Mouse (Mus musculus) regulatory T cell (primary cell): ENCODE results near the gene Arfgef3.
"Not testable (repeated sequence)": the region's sequence is repeated elsewhere in the genome, so short reads cannot be mapped to it uniquely, and the experiment has no call there.

Experiments
- in situ Hi-C: fragments of 300-600 bp; cut with MboI, MseI; formaldehyde crosslinking; loops from one replicate; pipeline ENCODE4 v1.15.1; 2025; ENCODE audit warnings: high pct_unique_total_duplicates

Gene Arfgef3

DNA sequence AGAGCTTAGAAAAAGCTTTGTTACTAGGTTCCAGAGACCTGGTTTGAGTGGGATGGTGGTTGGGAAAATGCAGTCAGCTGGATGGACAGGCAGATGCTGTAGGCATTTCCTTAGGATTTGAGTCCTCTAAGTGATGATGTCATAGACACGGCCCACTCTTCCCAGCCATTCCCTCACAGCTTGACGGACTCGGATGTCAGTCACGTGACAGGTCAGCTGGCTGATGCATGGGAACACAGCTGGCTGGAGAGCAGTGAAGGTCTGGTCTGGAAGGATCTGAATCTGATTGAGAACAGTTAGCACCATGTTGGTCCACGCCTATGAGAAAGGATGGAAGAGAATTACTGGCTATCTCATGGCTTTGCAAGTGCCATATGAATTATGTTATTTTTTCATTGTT lies 154.3 kb downstream of the Arfgef3 start:
- in situ Hi-C loops, result no loop called here

DNA sequence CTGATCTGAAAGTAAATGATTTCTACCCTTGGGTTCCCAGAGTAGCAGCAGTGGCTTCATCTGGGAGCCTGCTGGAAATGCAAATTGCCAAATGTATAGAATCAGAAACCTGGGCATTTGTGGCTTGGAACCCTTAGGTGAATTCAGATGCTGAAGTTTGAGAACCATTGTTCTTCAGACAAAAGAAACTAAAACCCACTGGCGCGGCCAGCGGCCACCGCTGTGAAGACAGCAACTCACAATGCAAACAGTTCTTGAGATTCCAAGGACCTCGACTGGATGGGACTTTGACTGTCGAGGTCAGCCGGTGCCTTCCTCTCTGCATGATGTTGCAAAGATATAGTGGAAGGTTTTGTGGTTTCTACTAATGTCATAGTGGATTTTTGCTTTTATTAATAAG lies 159.6 kb downstream of the Arfgef3 start:
- in situ Hi-C loops, result no loop called here

DNA sequence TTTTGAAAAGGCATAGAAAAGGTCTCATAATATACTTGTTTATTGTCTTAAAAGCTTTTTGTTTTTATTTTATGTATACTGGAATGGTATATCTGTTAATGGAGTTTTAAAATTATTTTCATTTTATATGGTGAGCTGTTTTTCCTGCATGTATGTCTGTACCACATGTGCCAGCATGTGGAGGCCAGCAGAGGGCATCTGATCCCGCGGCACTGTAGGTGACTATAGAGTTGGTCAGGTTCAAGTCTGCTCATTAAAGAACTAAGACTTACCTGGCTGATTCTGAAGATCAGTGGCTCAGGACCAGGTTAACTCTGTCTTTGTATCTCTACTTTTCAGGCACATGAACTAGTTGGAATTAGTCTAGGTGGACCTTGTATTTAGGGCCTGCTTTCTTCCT lies 171.2 kb downstream of the Arfgef3 start:
- in situ Hi-C loops, result no loop called here

DNA sequence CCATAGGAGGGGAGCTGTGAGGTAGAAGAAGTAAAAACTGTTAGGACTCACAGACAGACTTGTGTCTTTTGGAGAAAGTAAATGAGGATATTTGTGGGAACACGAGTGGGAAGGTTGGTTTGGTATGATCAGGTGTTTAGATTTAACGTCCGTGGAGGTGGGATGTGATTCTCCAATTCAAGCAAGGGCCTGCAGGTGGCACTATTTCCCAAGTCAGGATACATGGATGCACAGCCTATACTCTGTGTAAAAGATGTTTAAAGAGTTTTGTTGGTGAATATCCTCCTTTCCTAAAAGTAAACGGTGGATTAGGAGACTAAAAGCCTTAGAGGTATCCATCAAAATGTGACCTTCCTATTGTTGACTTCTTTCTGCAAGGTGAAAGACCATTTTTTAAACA lies 180.8 kb downstream of the Arfgef3 start:
- in situ Hi-C loops, result no loop called here

DNA sequence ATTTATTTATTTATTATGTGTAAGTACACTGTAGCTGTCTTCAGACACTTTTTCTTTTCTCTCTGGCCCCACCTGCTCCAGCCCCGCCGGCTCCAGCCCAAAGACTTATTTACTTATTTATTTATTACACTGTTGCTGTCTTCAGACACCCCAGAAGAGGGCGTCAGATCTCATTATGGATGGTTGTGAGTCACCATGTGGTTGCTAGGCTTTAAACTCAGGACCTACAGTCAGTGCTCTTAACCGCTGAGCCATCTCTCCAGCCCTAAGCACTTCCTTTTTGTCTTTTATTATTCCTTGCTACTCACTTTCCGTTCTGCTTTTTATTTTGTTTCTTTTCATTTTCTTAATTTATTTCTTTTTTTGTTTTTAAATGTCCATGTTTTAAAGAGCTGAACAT lies 182.3 kb downstream of the Arfgef3 start:
- in situ Hi-C loops, result no loop called here

DNA sequence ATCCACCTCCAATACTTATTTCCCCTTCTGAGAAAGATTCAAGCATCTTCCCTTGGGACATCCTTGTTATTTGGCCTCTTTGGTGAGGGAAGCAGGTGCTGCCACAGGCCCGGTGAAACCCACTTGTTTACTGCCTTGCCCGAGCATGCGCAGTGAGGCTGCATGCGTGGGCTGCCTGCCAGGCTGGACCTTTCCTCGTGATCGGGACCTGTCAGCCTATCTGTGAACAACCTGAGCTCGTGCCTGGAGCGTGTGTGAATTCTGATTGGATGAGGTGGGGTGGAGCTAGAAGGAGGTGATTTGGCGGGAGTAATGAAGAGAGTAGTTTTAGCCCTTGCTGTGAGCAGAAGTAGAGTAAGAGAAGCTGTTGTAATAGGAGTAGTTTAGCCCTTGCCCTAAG lies 184.7 kb downstream of the Arfgef3 start:
- in situ Hi-C loops, result not testable (repeated sequence)

DNA sequence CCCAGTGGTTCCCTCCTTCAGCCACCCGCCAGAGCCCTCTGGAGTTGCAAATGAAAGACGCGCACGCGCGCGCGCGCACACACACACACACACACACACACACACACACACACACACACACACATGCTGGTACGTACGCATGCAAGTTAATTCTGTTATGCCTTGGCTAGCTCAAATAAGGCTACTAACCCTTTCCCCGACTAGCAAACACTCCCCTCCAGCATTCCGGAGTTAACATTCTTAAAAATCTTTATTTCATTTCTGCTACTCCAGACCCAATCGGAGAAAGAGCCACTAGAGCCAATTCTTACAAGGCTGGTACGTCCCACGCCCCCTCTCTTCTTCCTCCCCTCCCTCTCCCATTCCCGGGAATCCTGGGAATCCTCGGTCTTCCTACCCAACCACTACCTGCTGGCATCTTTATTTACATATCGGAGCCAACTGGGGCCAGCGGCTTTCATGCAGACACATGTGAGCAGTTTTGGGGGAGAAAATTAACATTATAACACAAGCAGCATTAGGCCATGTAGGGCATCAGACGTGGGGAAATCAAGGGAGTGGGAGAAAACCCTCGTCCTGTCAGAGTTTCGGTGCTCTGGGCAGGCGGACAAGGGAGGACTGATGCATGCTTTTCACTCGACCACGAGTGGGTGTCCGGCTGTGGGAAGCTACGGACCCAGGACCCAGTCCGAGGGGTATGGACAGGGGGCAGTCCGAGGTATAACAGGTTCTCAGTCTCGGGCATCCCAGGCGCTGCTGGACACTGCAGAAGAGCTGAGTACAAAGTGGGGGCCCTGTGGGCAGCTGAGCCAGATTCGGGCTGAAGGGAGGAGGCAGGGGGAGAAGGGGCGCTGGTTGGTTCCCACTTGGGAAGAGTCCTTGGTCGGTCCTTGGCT lies 194.2 kb downstream of the Arfgef3 start:
- in situ Hi-C loops, result no loop called here

DNA sequence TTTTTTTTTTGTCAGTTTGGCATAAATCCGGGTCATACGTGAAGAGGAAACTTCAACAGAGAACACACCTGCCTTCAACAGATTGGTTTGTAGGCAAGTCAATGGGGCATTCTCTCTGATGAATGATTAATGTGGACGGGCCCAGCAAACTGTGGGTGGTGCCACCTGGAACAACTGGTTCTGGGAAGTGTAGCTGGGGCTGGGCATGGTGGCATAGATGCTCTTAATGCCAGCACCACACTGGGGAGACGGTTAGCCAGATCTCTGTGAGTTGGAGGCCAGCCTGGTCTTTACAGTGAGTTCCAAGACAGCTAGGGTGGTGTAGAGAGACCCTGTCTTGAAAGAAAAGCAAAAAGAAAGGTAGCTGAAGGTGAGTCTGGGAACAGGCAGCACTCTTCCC lies 196.4 kb downstream of the Arfgef3 start:
- in situ Hi-C loops, result no loop called here

DNA sequence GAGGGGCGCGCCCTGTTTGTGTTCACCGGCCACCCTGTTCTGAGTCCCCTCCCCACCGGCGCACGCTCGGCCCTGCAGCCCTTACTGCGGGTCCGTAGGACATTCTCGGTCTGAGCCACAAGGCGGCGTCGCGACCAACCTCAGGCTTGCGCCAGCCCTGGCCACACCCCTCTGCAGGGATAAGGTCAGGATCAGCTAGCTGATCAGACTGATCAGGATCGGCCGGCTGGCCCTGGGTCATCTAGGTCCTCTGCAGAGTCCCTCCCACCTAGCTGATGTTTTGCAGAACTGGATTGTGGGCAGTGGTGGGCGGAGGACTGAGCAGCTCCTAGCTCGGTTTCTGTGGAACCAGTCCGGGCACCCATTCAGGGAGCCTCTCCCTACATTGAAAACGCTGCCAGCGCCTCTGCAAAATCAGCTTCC lies 197.9 kb downstream of the Arfgef3 start, which contains the start of gene Hebp2:
Gene Hebp2 (minus strand): TSS at position 264 of the 423 bp plus-strand sequence.
- in situ Hi-C loops, result no loop called here

DNA sequence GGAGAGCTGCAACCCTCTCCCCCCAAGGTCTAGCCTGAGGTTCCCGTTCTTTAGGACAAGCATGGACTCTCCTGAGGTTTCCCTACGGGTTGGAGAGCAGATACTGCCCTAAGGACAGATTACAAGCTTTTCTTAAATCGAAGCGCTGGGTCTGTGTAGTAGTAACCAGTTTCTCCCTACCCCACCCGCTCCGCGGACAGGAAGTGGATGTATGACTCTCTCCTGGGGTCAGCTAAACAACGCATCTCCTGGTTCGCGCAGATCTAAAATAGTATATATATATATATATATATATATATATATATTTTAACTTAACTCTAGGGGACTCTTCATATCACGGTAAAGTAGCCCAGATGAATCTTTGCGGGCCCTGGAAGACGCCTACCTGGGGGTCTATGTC lies 198.4 kb downstream of the Arfgef3 start:
- in situ Hi-C loops, result no loop called here

DNA sequence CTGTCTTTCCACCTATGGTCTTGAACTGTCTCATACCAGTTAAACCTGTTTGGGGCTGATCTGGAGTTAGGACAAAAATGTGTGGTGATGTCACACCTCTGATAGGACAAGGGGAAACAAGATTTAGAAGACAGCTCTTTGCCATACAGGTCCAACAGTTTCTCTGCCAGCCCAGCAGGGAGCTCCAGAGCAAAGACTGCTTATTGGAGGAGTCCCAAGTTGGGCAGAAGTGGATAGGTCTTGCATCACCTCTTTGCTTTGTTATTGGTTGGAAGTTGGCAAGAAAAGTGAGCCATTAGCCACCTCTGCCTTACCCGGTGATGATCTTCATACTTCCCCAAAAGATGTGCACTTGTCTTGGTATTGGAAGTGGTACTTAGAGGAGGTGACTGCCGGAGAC lies 206.9 kb downstream of the Arfgef3 start:
- in situ Hi-C loops, result no loop called here

DNA sequence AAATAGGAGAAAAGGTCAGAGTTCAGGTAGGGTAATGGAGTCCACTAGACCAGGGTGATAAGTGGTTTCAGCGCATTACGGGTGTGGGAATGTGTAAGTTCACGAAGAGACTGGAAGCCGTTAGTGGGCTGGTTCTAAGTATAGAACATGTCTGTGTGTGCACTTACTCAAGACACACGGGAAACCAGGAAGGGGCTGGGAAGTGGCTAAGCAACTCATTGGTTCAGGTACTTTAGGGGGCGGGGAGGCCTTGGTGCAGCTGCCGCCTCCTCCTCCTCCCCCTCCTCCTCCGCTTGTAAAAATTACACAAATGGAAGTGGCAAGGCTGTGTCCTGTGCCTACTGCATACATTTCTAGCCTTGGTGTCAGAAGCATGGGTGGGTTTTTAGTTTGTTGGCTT lies 211.5 kb downstream of the Arfgef3 start:
- in situ Hi-C loops, result no loop called here
